12 mouse cellular contexts compared by ENCODE assay signal in genomic region chr17:31727230-31727629, GRCm38 (mm10). TPM values are rescaled to one million over a fixed set of nuclear protein-coding genes. Genes with fewer than 3 reads are reported as not detected.
DNase-seq lines count a peak whose midpoint lies in the region; ATAC-seq and TF ChIP-seq lines count a peak whose summit lies in the region.
"Had no signal": no experiment of that assay in that cellular context is flagged by ENCODE, and none has a peak within 500 bp of the region (broad histone marks: within the 10 kb centered on the region; RNA-seq: fewer than 3 reads in every experiment).

No protein-coding gene starts in this region.

- no peak for DNase-seq in hindbrain, embryonic 11.5 days (ENCODE audit: low spot score)
- peak; percentile 41 to 62 for DNase-seq in right cerebral cortex, postnatal 10 days (ENCODE audit: low spot score in 2 of 2)
- no peak for DNase-seq in right cerebral cortex, postnatal 25 days
- peak; percentile 38 for DNase-seq in heart, adult 8-10 months (ENCODE audit: low spot score)
- no peak for DNase-seq in stomach, postnatal 0 days (ENCODE audit: low spot score)
- DNase-seq in thymus, postnatal 25 days = no peak
- no peak for DNase-seq in spleen, adult 12 weeks (ENCODE audit: low spot score)
- DNase-seq: right cerebral cortex, postnatal 14 days had no signal

- WGBS in hindbrain, embryonic 16.5 days = 48% methylated on average over 4 of the region's 4 CpGs
- WGBS in hindbrain, embryonic 11.5 days = 63% methylated on average over 4 of the region's 4 CpGs
- WGBS in stomach, postnatal 0 days = 44% methylated on average over 4 of the region's 4 CpGs

- no peak overlapping the region for H3K9ac ChIP-seq in hindbrain, embryonic 16.5 days (ENCODE audit: low read depth, low read length)
- H3K9ac ChIP-seq in hindbrain, embryonic 11.5 days (ENCODE audit: low read depth, low read length) = no peak overlapping the region
- H3K9ac ChIP-seq in stomach, postnatal 0 days (ENCODE audit: low read length) = no peak overlapping the region
- H3K9ac ChIP-seq: liver, embryonic 15.5 days had no signal

- no peak overlapping the region for H3K4me2 ChIP-seq in hindbrain, embryonic 16.5 days (ENCODE audit: low read length)
- no peak overlapping the region for H3K4me2 ChIP-seq in hindbrain, embryonic 11.5 days (replicated peaks; ENCODE audit: low read depth, low read length)
- no peak overlapping the region for H3K4me2 ChIP-seq in stomach, postnatal 0 days (replicated peaks; ENCODE audit: low read depth)
- H3K4me2 ChIP-seq: liver, embryonic 15.5 days had no signal

- no peaks in the 10 kb centered on the region; the same call in 1 of the 2 replicates for H3K27me3 ChIP-seq in hindbrain, embryonic 16.5 days (replicated peaks; ENCODE audit: control insufficient read depth, insufficient read depth, low read length)
- H3K27me3 ChIP-seq in hindbrain, embryonic 11.5 days (ENCODE audit: control insufficient read depth, insufficient read depth, low read length) = no peaks in the 10 kb centered on the region
- no peaks in the 10 kb centered on the region for H3K27me3 ChIP-seq in stomach, postnatal 0 days (ENCODE audit: control insufficient read depth, insufficient read depth, low read length)
- H3K27me3 ChIP-seq: liver, embryonic 15.5 days had no signal

- H3K9me3 ChIP-seq in hindbrain, embryonic 16.5 days (ENCODE audit: control insufficient read depth, low read length) = no peaks in the 10 kb centered on the region
- no peaks in the 10 kb centered on the region for H3K9me3 ChIP-seq in hindbrain, embryonic 11.5 days (ENCODE audit: control insufficient read depth, low read length)
- H3K9me3 ChIP-seq in stomach, postnatal 0 days (ENCODE audit: control insufficient read depth, low read length) = no peaks in the 10 kb centered on the region
- H3K9me3 ChIP-seq: liver, embryonic 15.5 days had no signal

- H3K36me3 ChIP-seq in hindbrain, embryonic 16.5 days (ENCODE audit: control insufficient read depth, insufficient read depth, low read length) = no peaks in the 10 kb centered on the region
- H3K36me3 ChIP-seq in hindbrain, embryonic 11.5 days (ENCODE audit: control insufficient read depth, insufficient read depth, low read length) = no peaks in the 10 kb centered on the region
- H3K36me3 ChIP-seq in stomach, postnatal 0 days (ENCODE audit: control insufficient read depth, insufficient read depth, low read length) = no peaks in the 10 kb centered on the region
- H3K36me3 ChIP-seq: liver, embryonic 15.5 days had no signal

- H3K4me3 ChIP-seq in hindbrain, embryonic 16.5 days (ENCODE audit: low read length) = no peak overlapping the region
- H3K4me3 ChIP-seq in hindbrain, embryonic 11.5 days (ENCODE audit: low read depth, low read length) = no peak overlapping the region
- H3K4me3 ChIP-seq in stomach, postnatal 0 days (ENCODE audit: low read depth, low read length) = no peak overlapping the region
- H3K4me3 ChIP-seq: liver, embryonic 15.5 days; myocyte had no signal

- peak; percentile 48; the same call in 1 of the 2 replicates for ATAC-seq in hindbrain, embryonic 16.5 days
- no peak for ATAC-seq in hindbrain, embryonic 11.5 days (ENCODE audit: low FRiP score)
- no peak for ATAC-seq in stomach, postnatal 0 days (ENCODE audit: low FRiP score, low TSS enrichment)

- TF ChIP-seq EP300 in stomach, postnatal 0 days (optimal IDR thresholded peaks at IDR 0.05) = no peak

- TF ChIP-seq CTCF in stomach, postnatal 0 days (IDR thresholded peaks at IDR 0.05; ENCODE audit: low read depth) = no peak

- no peak overlapping the region for H3K27ac ChIP-seq in hindbrain, embryonic 16.5 days (ENCODE audit: low read depth, low read length)
- H3K27ac ChIP-seq in hindbrain, embryonic 11.5 days (ENCODE audit: low read depth, low read length) = no peak overlapping the region
- H3K27ac ChIP-seq in stomach, postnatal 0 days (replicated peaks) = peak overlapping the region; percentile 13
- H3K27ac ChIP-seq: liver, embryonic 15.5 days had no signal

- peaks cover 4% of the 10 kb centered on the region; the same call in 1 of the 2 replicates for H3K4me1 ChIP-seq in hindbrain, embryonic 16.5 days (ENCODE audit: control insufficient read depth, insufficient read depth, low read depth, low read length)
- H3K4me1 ChIP-seq in hindbrain, embryonic 11.5 days (replicated peaks; ENCODE audit: control insufficient read depth, insufficient read depth, low read length) = no peaks in the 10 kb centered on the region
- H3K4me1 ChIP-seq in stomach, postnatal 0 days (replicated peaks; ENCODE audit: control insufficient read depth, insufficient read depth) = no peaks in the 10 kb centered on the region; the same call in 1 of the 2 replicates
- H3K4me1 ChIP-seq: liver, embryonic 15.5 days had no signal

RNA-seq across cellular contexts. Expression of gene Cryaa, which starts 49.6 kb away (rescaled TPM):
- 0.46 and 0.80 TPM in 2 replicates for polyA plus RNA-seq in hindbrain, embryonic 16.5 days (2015; fragmentation: Nextera tagmentation; extraction: Ambion mirVana)
- polyA plus RNA-seq in hindbrain, embryonic 11.5 days (2014; fragmentation: Nextera tagmentation; extraction: Ambion mirVana) = not detected in 2 replicates
- total RNA-seq in heart, adult 8-10 months (2022) = not detected
- polyA plus RNA-seq in stomach, postnatal 0 days (2015; fragmentation: Nextera tagmentation; extraction: Ambion mirVana) = 0.12 and 0.24 TPM in 2 replicates
- total RNA-seq: MEL had no signal
- polyA plus RNA-seq: liver, embryonic 15.5 days; myocyte had no signal

Comparison
In these comparisons a context has a peak if more than half of its experiments do, and no peak if none do; other contexts are left out.
1. DNase-seq: peak in right cerebral cortex, postnatal 10 days (2 of 2) and heart, adult 8-10 months (single experiment); none in hindbrain, embryonic 11.5 days (single experiment), right cerebral cortex, postnatal 25 days (single experiment), stomach, postnatal 0 days (single experiment), thymus, postnatal 25 days (single experiment) and spleen, adult 12 weeks (single experiment).